In genomic region chr11:60729217-60729641, GRCm38 (mm10) we compare ENCODE assay signal across 8 mouse cellular contexts. TPM values are rescaled to one million over a fixed set of nuclear protein-coding genes. Genes with fewer than 3 reads are reported as not detected.
DNase-seq lines count a peak whose midpoint lies in the region; ATAC-seq lines count a peak whose summit lies in the region.

No protein-coding gene starts in this region.

- peak overlapping the region; percentile 67; the same call in 1 of the 2 replicates for H3K4me3 ChIP-seq in neural tube, embryonic 11.5 days (ENCODE audit: low read depth, low read length)
- peak overlapping the region; percentile 87 for H3K4me3 ChIP-seq in forebrain, embryonic 13.5 days
- H3K4me3 ChIP-seq in kidney, embryonic 15.5 days (replicated peaks): peak overlapping the region; percentile 84
- H3K4me3 ChIP-seq in midbrain, embryonic 15.5 days: peak overlapping the region; percentile 56; the same call in 1 of the 2 replicates

- no peaks in the 10 kb centered on the region for H3K27me3 ChIP-seq in neural tube, embryonic 11.5 days (ENCODE audit: control insufficient read depth, insufficient read depth, low read length)
- H3K27me3 ChIP-seq in forebrain, embryonic 13.5 days: no peaks in the 10 kb centered on the region
- H3K27me3 ChIP-seq in kidney, embryonic 15.5 days: no peaks in the 10 kb centered on the region
- no peaks in the 10 kb centered on the region for H3K27me3 ChIP-seq in midbrain, embryonic 15.5 days (replicated peaks)

- DNase-seq in neural tube, embryonic 11.5 days (ENCODE audit: low spot score): no peak
- DNase-seq in neural tube, embryonic 10.5 days (ENCODE audit: extremely low spot score, low spot score): no peak
- no peak for DNase-seq in retina, embryonic 14.5 days (ENCODE audit: low spot score)
- no peak for DNase-seq in MN1 (ENCODE audit: low spot score)
- no peak for DNase-seq in thymus, postnatal 14 days

- WGBS in neural tube, embryonic 11.5 days: 84% methylated on average over 6 of the region's 6 CpGs
- WGBS in forebrain, embryonic 13.5 days: 78% methylated on average over 6 of the region's 6 CpGs
- 72% methylated on average over 6 of the region's 6 CpGs for WGBS in kidney, embryonic 15.5 days
- WGBS in midbrain, embryonic 15.5 days: 79% methylated on average over 6 of the region's 6 CpGs

- peak overlapping the region; percentile 67 for H3K4me2 ChIP-seq in neural tube, embryonic 11.5 days (ENCODE audit: low read depth)
- H3K4me2 ChIP-seq in forebrain, embryonic 13.5 days: peak overlapping the region; percentile 80
- H3K4me2 ChIP-seq in kidney, embryonic 15.5 days: peak overlapping the region; percentile 62
- peak overlapping the region; percentile 81 for H3K4me2 ChIP-seq in midbrain, embryonic 15.5 days

- H3K27ac ChIP-seq in neural tube, embryonic 11.5 days (ENCODE audit: low read depth, low read length): no peak overlapping the region
- no peak overlapping the region for H3K27ac ChIP-seq in forebrain, embryonic 13.5 days
- H3K27ac ChIP-seq in kidney, embryonic 15.5 days: no peak overlapping the region
- H3K27ac ChIP-seq in midbrain, embryonic 15.5 days: no peak overlapping the region

- no peak for ATAC-seq in neural tube, embryonic 11.5 days (ENCODE audit: insufficient read depth, low FRiP score, low TSS enrichment)
- no peak for ATAC-seq in forebrain, embryonic 13.5 days
- ATAC-seq in kidney, embryonic 15.5 days (replicated peaks; ENCODE audit: low FRiP score): no peak
- no peak for ATAC-seq in midbrain, embryonic 15.5 days (replicated peaks)

- no peaks in the 10 kb centered on the region for H3K9me3 ChIP-seq in neural tube, embryonic 11.5 days (ENCODE audit: control insufficient read depth, low read length)
- H3K9me3 ChIP-seq in forebrain, embryonic 13.5 days (replicated peaks): no peaks in the 10 kb centered on the region
- H3K9me3 ChIP-seq in kidney, embryonic 15.5 days (replicated peaks): no peaks in the 10 kb centered on the region
- H3K9me3 ChIP-seq in midbrain, embryonic 15.5 days: no peaks in the 10 kb centered on the region

- H3K9ac ChIP-seq in neural tube, embryonic 11.5 days (ENCODE audit: low read length): no peak overlapping the region
- peak overlapping the region; percentile 86 for H3K9ac ChIP-seq in forebrain, embryonic 13.5 days
- H3K9ac ChIP-seq in kidney, embryonic 15.5 days: no peak overlapping the region
- 0 out of 2 replicates have a peak overlapping the region, but pooled peaks have one; percentile 60 for H3K9ac ChIP-seq in midbrain, embryonic 15.5 days

- H3K4me1 ChIP-seq in neural tube, embryonic 11.5 days (ENCODE audit: control insufficient read depth, insufficient read depth, low read length): peaks cover 4% of the 10 kb centered on the region; the same call in 1 of the 2 replicates
- H3K4me1 ChIP-seq in forebrain, embryonic 13.5 days: peaks cover 32% of the 10 kb centered on the region
- peaks cover 32% of the 10 kb centered on the region for H3K4me1 ChIP-seq in kidney, embryonic 15.5 days
- H3K4me1 ChIP-seq in midbrain, embryonic 15.5 days: peaks cover 33% of the 10 kb centered on the region

- H3K36me3 ChIP-seq in neural tube, embryonic 11.5 days (ENCODE audit: control insufficient read depth, insufficient read depth, low read length): peaks cover 4% of the 10 kb centered on the region
- peaks cover 44% of the 10 kb centered on the region for H3K36me3 ChIP-seq in forebrain, embryonic 13.5 days (ENCODE audit: poor library complexity, severe bottlenecking)
- peaks cover 45% of the 10 kb centered on the region for H3K36me3 ChIP-seq in kidney, embryonic 15.5 days
- H3K36me3 ChIP-seq in midbrain, embryonic 15.5 days (replicated peaks): peaks cover 13% of the 10 kb centered on the region

RNA-seq across cellular contexts. Expression of gene Mief2, which starts 1.0 kb away (rescaled TPM):
- 16.7 and 19.0 TPM in 2 replicates for polyA plus RNA-seq in neural tube, embryonic 11.5 days (2014; fragmentation: Nextera tagmentation; extraction: Ambion mirVana)
- 16.1 and 17.8 TPM in 2 replicates for polyA plus RNA-seq in forebrain, embryonic 13.5 days (2015; fragmentation: Nextera tagmentation; extraction: Ambion mirVana)
- 15.7 TPM in 2 replicates for polyA plus RNA-seq in kidney, embryonic 15.5 days (2015; fragmentation: Nextera tagmentation; extraction: Ambion mirVana)
- polyA plus RNA-seq in midbrain, embryonic 15.5 days (2015; fragmentation: Nextera tagmentation; extraction: Ambion mirVana): 23.8 and 25.4 TPM in 2 replicates

RNA-seq across cellular contexts. Expression of gene Flii, which starts 2.2 kb away (rescaled TPM):
- 66.4 and 75.1 TPM in 2 replicates for polyA plus RNA-seq in neural tube, embryonic 11.5 days (2014; fragmentation: Nextera tagmentation; extraction: Ambion mirVana)
- polyA plus RNA-seq in forebrain, embryonic 13.5 days (2015; fragmentation: Nextera tagmentation; extraction: Ambion mirVana): 64.2 and 72.5 TPM in 2 replicates
- 78.1 and 79.0 TPM in 2 replicates for polyA plus RNA-seq in kidney, embryonic 15.5 days (2015; fragmentation: Nextera tagmentation; extraction: Ambion mirVana)
- 81.5 and 83.4 TPM in 2 replicates for polyA plus RNA-seq in midbrain, embryonic 15.5 days (2015; fragmentation: Nextera tagmentation; extraction: Ambion mirVana)

RNA-seq across cellular contexts. Expression of gene Llgl1, which starts 29.7 kb away (rescaled TPM):
- polyA plus RNA-seq in neural tube, embryonic 11.5 days (2014; fragmentation: Nextera tagmentation; extraction: Ambion mirVana): 98.5 and 111 TPM in 2 replicates
- 97.5 and 110 TPM in 2 replicates for polyA plus RNA-seq in forebrain, embryonic 13.5 days (2015; fragmentation: Nextera tagmentation; extraction: Ambion mirVana)
- 52.6 and 61.4 TPM in 2 replicates for polyA plus RNA-seq in kidney, embryonic 15.5 days (2015; fragmentation: Nextera tagmentation; extraction: Ambion mirVana)
- polyA plus RNA-seq in midbrain, embryonic 15.5 days (2015; fragmentation: Nextera tagmentation; extraction: Ambion mirVana): 53.0 and 57.9 TPM in 2 replicates

RNA-seq across cellular contexts. Expression of gene Top3a, which starts 47.9 kb away (rescaled TPM):
- 16.1 and 17.1 TPM in 2 replicates for polyA plus RNA-seq in neural tube, embryonic 11.5 days (2014; fragmentation: Nextera tagmentation; extraction: Ambion mirVana)
- polyA plus RNA-seq in forebrain, embryonic 13.5 days (2015; fragmentation: Nextera tagmentation; extraction: Ambion mirVana): 14.2 and 15.7 TPM in 2 replicates
- polyA plus RNA-seq in kidney, embryonic 15.5 days (2015; fragmentation: Nextera tagmentation; extraction: Ambion mirVana): 17.3 TPM in 2 replicates
- 8.2 and 9.4 TPM in 2 replicates for polyA plus RNA-seq in midbrain, embryonic 15.5 days (2015; fragmentation: Nextera tagmentation; extraction: Ambion mirVana)

RNA-seq across cellular contexts. Expression of gene Smcr8, which starts 48.1 kb away (rescaled TPM):
- 10.1 and 10.2 TPM in 2 replicates for polyA plus RNA-seq in neural tube, embryonic 11.5 days (2014; fragmentation: Nextera tagmentation; extraction: Ambion mirVana)
- polyA plus RNA-seq in forebrain, embryonic 13.5 days (2015; fragmentation: Nextera tagmentation; extraction: Ambion mirVana): 5.6 and 6.5 TPM in 2 replicates
- polyA plus RNA-seq in kidney, embryonic 15.5 days (2015; fragmentation: Nextera tagmentation; extraction: Ambion mirVana): 6.3 and 6.8 TPM in 2 replicates
- 6.9 and 7.1 TPM in 2 replicates for polyA plus RNA-seq in midbrain, embryonic 15.5 days (2015; fragmentation: Nextera tagmentation; extraction: Ambion mirVana)

Comparison
In these comparisons a context has a peak if more than half of its experiments do, and no peak if none do; other contexts are left out.
1. H3K9ac ChIP-seq: peak in forebrain, embryonic 13.5 days (single experiment) and midbrain, embryonic 15.5 days (single experiment); none in neural tube, embryonic 11.5 days (single experiment) and kidney, embryonic 15.5 days (single experiment).
2. Peak in every context shown above with its lines, with median percentiles within 50 percentile points of each other: H3K4me2 ChIP-seq and H3K4me3 ChIP-seq.